Mouse (Mus musculus): Measurements from ENCODE around the gene Nelfe.

- no peak for TF ChIP-seq CTCF (IDR thresholded peaks at IDR 0.05; ENCODE audit: extremely low read depth, insufficient read length, insufficient replicate concordance, low read depth, low read length)
- TF ChIP-seq POLR2A (IDR thresholded peaks at IDR 0.05; ENCODE audit: low read depth, low read length) = no peak
Observed at GRCm38 (mm10) chr17:34858670-34859069, 8.5 kb downstream of the Nelfe start.
